8 mouse cellular contexts compared by ENCODE assay signal in the genomic region with DNA sequence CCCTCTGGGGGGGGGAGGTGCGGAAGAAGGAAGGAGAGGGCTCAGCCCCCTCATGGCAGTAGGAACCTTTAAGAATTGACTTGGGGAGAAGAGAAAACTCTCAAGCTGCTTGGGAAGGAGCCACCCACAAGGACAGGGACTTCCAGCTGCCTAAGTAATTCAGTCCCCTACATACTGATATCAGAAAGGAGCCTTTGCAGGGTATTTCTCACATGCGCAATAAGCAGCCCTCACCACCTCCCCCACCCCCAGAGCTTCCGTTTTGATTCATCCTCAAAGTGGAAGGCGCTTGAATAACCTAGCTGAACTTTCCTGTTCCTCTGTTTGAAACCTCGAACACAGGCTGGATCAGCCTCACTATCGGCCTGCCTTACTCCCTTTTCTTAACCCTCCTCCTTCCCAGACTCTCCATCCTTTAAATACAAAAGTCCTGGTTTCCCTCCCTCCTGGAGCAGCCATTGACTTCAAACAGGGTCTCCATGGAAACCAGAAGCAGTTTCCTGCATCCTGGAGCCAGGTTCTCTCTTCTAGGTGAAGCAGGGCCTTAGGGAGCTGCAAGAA.
DNase-seq lines count a peak whose midpoint lies in the region; ATAC-seq and TF ChIP-seq lines count a peak whose summit lies in the region.

No protein-coding gene starts in this region.

- H3K27me3 ChIP-seq in stomach, embryonic 14.5 days (ENCODE audit: control insufficient read depth, insufficient read depth, low read length) = no peaks in the 10 kb centered on the region
- no peaks in the 10 kb centered on the region for H3K27me3 ChIP-seq in stomach, postnatal 0 days (ENCODE audit: control insufficient read depth, insufficient read depth, low read length)
- H3K27me3 ChIP-seq in embryonic facial prominence, embryonic 15.5 days = no peaks in the 10 kb centered on the region
- H3K27me3 ChIP-seq in hindbrain, postnatal 0 days (ENCODE audit: insufficient read depth, low read length) = no peaks in the 10 kb centered on the region
- H3K27me3 ChIP-seq in midbrain, embryonic 11.5 days (ENCODE audit: control insufficient read depth, insufficient read depth, low read length) = no peaks in the 10 kb centered on the region

- no peak overlapping the region for H3K9ac ChIP-seq in stomach, embryonic 14.5 days (replicated peaks; ENCODE audit: low read depth, low read length)
- H3K9ac ChIP-seq in stomach, postnatal 0 days (ENCODE audit: low read length) = no peak overlapping the region
- no peak overlapping the region for H3K9ac ChIP-seq in embryonic facial prominence, embryonic 15.5 days
- H3K9ac ChIP-seq in hindbrain, postnatal 0 days (replicated peaks; ENCODE audit: low read length) = peak overlapping the region; percentile 45
- H3K9ac ChIP-seq in midbrain, embryonic 11.5 days (ENCODE audit: low read length) = peak overlapping the region; percentile 31; the same call in 1 of the 2 replicates

- WGBS in stomach, embryonic 14.5 days = 29% methylated on average over 6 of the region's 6 CpGs
- WGBS in stomach, postnatal 0 days = 31% methylated on average over 6 of the region's 6 CpGs
- WGBS in embryonic facial prominence, embryonic 15.5 days = 24% methylated on average over 6 of the region's 6 CpGs
- WGBS in hindbrain, postnatal 0 days = 2% methylated on average over 6 of the region's 6 CpGs
- WGBS in midbrain, embryonic 11.5 days = 7% methylated on average over 6 of the region's 6 CpGs

- no peaks in the 10 kb centered on the region for H3K36me3 ChIP-seq in stomach, embryonic 14.5 days (ENCODE audit: control insufficient read depth, insufficient read depth, low read length)
- no peaks in the 10 kb centered on the region for H3K36me3 ChIP-seq in stomach, postnatal 0 days (ENCODE audit: control insufficient read depth, insufficient read depth, low read length)
- H3K36me3 ChIP-seq in embryonic facial prominence, embryonic 15.5 days = no peaks in the 10 kb centered on the region
- H3K36me3 ChIP-seq in hindbrain, postnatal 0 days (ENCODE audit: insufficient read depth, low read length) = no peaks in the 10 kb centered on the region
- no peaks in the 10 kb centered on the region for H3K36me3 ChIP-seq in midbrain, embryonic 11.5 days (ENCODE audit: control insufficient read depth, insufficient read depth, low read length)

- no peak for TF ChIP-seq CTCF in stomach, postnatal 0 days (IDR thresholded peaks at IDR 0.05; ENCODE audit: low read depth)
- no peak for TF ChIP-seq CTCF in hindbrain, postnatal 0 days (IDR thresholded peaks at IDR 0.05; ENCODE audit: low read depth)

- H3K4me2 ChIP-seq in stomach, embryonic 14.5 days (replicated peaks; ENCODE audit: low read depth, low read length) = 0 out of 2 replicates have a peak overlapping the region, but pooled peaks have one; percentile 8
- H3K4me2 ChIP-seq in stomach, postnatal 0 days (replicated peaks; ENCODE audit: low read depth) = no peak overlapping the region
- peak overlapping the region; percentile 28 for H3K4me2 ChIP-seq in embryonic facial prominence, embryonic 15.5 days (replicated peaks)
- peak overlapping the region; percentile 60 for H3K4me2 ChIP-seq in hindbrain, postnatal 0 days (ENCODE audit: low read depth, low read length)
- peak overlapping the region; percentile 36 for H3K4me2 ChIP-seq in midbrain, embryonic 11.5 days

- no peak overlapping the region for H3K27ac ChIP-seq in stomach, embryonic 14.5 days (ENCODE audit: low read length)
- no peak overlapping the region for H3K27ac ChIP-seq in stomach, postnatal 0 days (replicated peaks)
- peak overlapping the region; percentile 39 for H3K27ac ChIP-seq in embryonic facial prominence, embryonic 15.5 days (replicated peaks)
- H3K27ac ChIP-seq in hindbrain, postnatal 0 days = peak overlapping the region; percentile 90
- peak overlapping the region; percentile 81 for H3K27ac ChIP-seq in midbrain, embryonic 11.5 days (ENCODE audit: low read depth, low read length)

- no peaks in the 10 kb centered on the region for H3K9me3 ChIP-seq in stomach, embryonic 14.5 days (ENCODE audit: control insufficient read depth, low read depth, low read length)
- no peaks in the 10 kb centered on the region for H3K9me3 ChIP-seq in stomach, postnatal 0 days (ENCODE audit: control insufficient read depth, low read length)
- no peaks in the 10 kb centered on the region for H3K9me3 ChIP-seq in embryonic facial prominence, embryonic 15.5 days (replicated peaks)
- H3K9me3 ChIP-seq in hindbrain, postnatal 0 days (ENCODE audit: low read length) = no peaks in the 10 kb centered on the region
- peaks cover 4% of the 10 kb centered on the region; the same call in 1 of the 2 replicates for H3K9me3 ChIP-seq in midbrain, embryonic 11.5 days (ENCODE audit: control insufficient read depth, low read length)

- TF ChIP-seq EP300 in stomach, postnatal 0 days (optimal IDR thresholded peaks at IDR 0.05) = no peak

- no peak for ATAC-seq in stomach, embryonic 14.5 days (ENCODE audit: insufficient number of reproducible peaks, insufficient read depth, low FRiP score, low read depth)
- no peak for ATAC-seq in stomach, postnatal 0 days (ENCODE audit: low FRiP score, low TSS enrichment)
- 0 out of 2 replicates have a peak, but pooled peaks have one; percentile 51 for ATAC-seq in embryonic facial prominence, embryonic 15.5 days (ENCODE audit: insufficient number of reproducible peaks, low FRiP score, low TSS enrichment, low read depth)
- peak; percentile 88 for ATAC-seq in hindbrain, postnatal 0 days
- peak; percentile 76 for ATAC-seq in midbrain, embryonic 11.5 days (ENCODE audit: low FRiP score)
- ATAC-seq in erythroid progenitor cell, adult 5-6 weeks (replicated peaks; ENCODE audit: low FRiP score, poor library complexity, severe bottlenecking) = no peak

- H3K4me3 ChIP-seq in stomach, embryonic 14.5 days (ENCODE audit: low read depth, low read length) = no peak overlapping the region
- H3K4me3 ChIP-seq in stomach, postnatal 0 days (ENCODE audit: low read depth, low read length) = no peak overlapping the region
- peak overlapping the region; percentile 7; the same call in 1 of the 2 replicates for H3K4me3 ChIP-seq in embryonic facial prominence, embryonic 15.5 days (replicated peaks)
- peak overlapping the region; percentile 25 for H3K4me3 ChIP-seq in hindbrain, postnatal 0 days (ENCODE audit: low read length)
- H3K4me3 ChIP-seq in midbrain, embryonic 11.5 days (ENCODE audit: low read depth, low read length) = no peak overlapping the region

- H3K4me1 ChIP-seq in stomach, embryonic 14.5 days (ENCODE audit: control insufficient read depth, insufficient read depth, low read length) = no peaks in the 10 kb centered on the region; the same call in 1 of the 2 replicates
- no peaks in the 10 kb centered on the region for H3K4me1 ChIP-seq in stomach, postnatal 0 days (replicated peaks; ENCODE audit: control insufficient read depth, insufficient read depth)
- H3K4me1 ChIP-seq in embryonic facial prominence, embryonic 15.5 days = no peaks in the 10 kb centered on the region
- H3K4me1 ChIP-seq in hindbrain, postnatal 0 days (ENCODE audit: insufficient read depth, low read length) = no peaks in the 10 kb centered on the region
- H3K4me1 ChIP-seq in midbrain, embryonic 11.5 days (ENCODE audit: control insufficient read depth, insufficient read depth, low read length) = peaks cover 11% of the 10 kb centered on the region; the same call in 1 of the 2 replicates

- no peak for DNase-seq in stomach, postnatal 0 days (ENCODE audit: low spot score)
- peak; percentile 76 for DNase-seq in hindbrain, postnatal 0 days (ENCODE audit: low spot score)
- peak; percentile 95 for DNase-seq in midbrain, embryonic 11.5 days (ENCODE audit: low spot score, missing footprints)
- DNase-seq in lung, postnatal 25 days (ENCODE audit: low spot score) = no peak
- no peak for DNase-seq in kidney, adult 18-20 months

Comparison
In these comparisons a context has a peak if more than half of its experiments do, and no peak if none do; other contexts are left out.
1. ATAC-seq: peak in embryonic facial prominence, embryonic 15.5 days (single experiment), hindbrain, postnatal 0 days (single experiment) and midbrain, embryonic 11.5 days (single experiment); none in stomach, embryonic 14.5 days (single experiment), stomach, postnatal 0 days (single experiment) and erythroid progenitor cell, adult 5-6 weeks (single experiment).
2. H3K27ac ChIP-seq: peak in embryonic facial prominence, embryonic 15.5 days (single experiment), hindbrain, postnatal 0 days (single experiment) and midbrain, embryonic 11.5 days (single experiment); none in stomach, embryonic 14.5 days (single experiment) and stomach, postnatal 0 days (single experiment).
3. H3K4me3 ChIP-seq: peak in embryonic facial prominence, embryonic 15.5 days (single experiment) and hindbrain, postnatal 0 days (single experiment); none in stomach, embryonic 14.5 days (single experiment), stomach, postnatal 0 days (single experiment) and midbrain, embryonic 11.5 days (single experiment).
4. H3K9ac ChIP-seq: peak in hindbrain, postnatal 0 days (single experiment) and midbrain, embryonic 11.5 days (single experiment); none in stomach, embryonic 14.5 days (single experiment), stomach, postnatal 0 days (single experiment) and embryonic facial prominence, embryonic 15.5 days (single experiment).
5. DNase-seq: peak in hindbrain, postnatal 0 days (single experiment) and midbrain, embryonic 11.5 days (single experiment); none in stomach, postnatal 0 days (single experiment), lung, postnatal 25 days (single experiment) and kidney, adult 18-20 months (single experiment).